Mouse (Mus musculus) spleen, adult 2 months (tissue): Measurements from ENCODE around the gene Rffl. TPM values are rescaled to one million over a fixed set of nuclear protein-coding genes. Genes with fewer than 3 reads are reported as not detected.

Experiments
- DNase-seq, 2 experiments: peaks; one replicate each; pipeline versions ENCODE4 v3.0.0 to v3.0.0-alpha.2; 2012 to 2021; ENCODE audit warnings: low spot score in 2 of 2, low read depth in 1 of 2
- H3K27ac ChIP-seq: fragments of 200-500 bp; 2 replicates; pipeline ENCODE4 v1.5.1; 2012; ENCODE audit warnings: low read length, inconsistent platforms; ENCODE audit not compliant: insufficient read depth
- H3K27me3 ChIP-seq: fragments of 200-500 bp; 2 replicates; pipeline ENCODE4 v1.6.1; 2012; ENCODE audit warnings: mild to moderate bottlenecking, moderate library complexity, low read length, inconsistent platforms; ENCODE audit not compliant: control insufficient read depth, insufficient read depth
- H3K36me3 ChIP-seq: fragments of 200-500 bp; 2 replicates; pipeline ENCODE4 v1.6.1; 2012; ENCODE audit warnings: mild to moderate bottlenecking, low read length, inconsistent platforms; ENCODE audit not compliant: control insufficient read depth, insufficient read depth
- H3K4me1 ChIP-seq: fragments of 200-500 bp; 2 replicates; pipeline ENCODE4 v1.6.1; 2011; ENCODE audit warnings: inconsistent platforms; ENCODE audit not compliant: control insufficient read depth, insufficient read depth, insufficient read length
- H3K4me3 ChIP-seq: fragments of 200-500 bp; 2 replicates; pipeline ENCODE4 v1.5.1; 2011; ENCODE audit warnings: mild to moderate bottlenecking, inconsistent platforms; ENCODE audit not compliant: insufficient read depth, insufficient read length; ENCODE audit errors: extremely low read depth
- CTCF ChIP-seq: fragments of 200-500 bp; IDR thresholded peaks from 2 replicates; pipeline ENCODE4 v1.5.1; 2011; ENCODE audit warnings: mild to moderate bottlenecking, inconsistent platforms; ENCODE audit not compliant: insufficient read depth, insufficient read length, insufficient replicate concordance; ENCODE audit errors: extremely low read depth
- POLR2A ChIP-seq: fragments of 200-500 bp; IDR thresholded peaks from 2 replicates; pipeline ENCODE4 v1.6.1; 2011; ENCODE audit warnings: low read depth, low read length, inconsistent platforms
- WGBS: fragments of 180-500 bp; shearing (Covaris S2); methylation state at CpG from one replicate; pipeline ENCODE4 v1.1.7; 2018; 5-methylcytosine and 5-hydroxymethylcytosine counted together
- polyA plus RNA-seq: library from polyadenylated mRNA; depleted of rRNA; stranded (reverse); fragments of >200 nt; gene quantifications from 2 replicates; pipeline ENCODE4 v1.2.3, GENCODE M21; 2012; rRNA removed

Gene Rffl
- polyA plus RNA-seq, 1 experiment = 13.3 TPM

DNA sequence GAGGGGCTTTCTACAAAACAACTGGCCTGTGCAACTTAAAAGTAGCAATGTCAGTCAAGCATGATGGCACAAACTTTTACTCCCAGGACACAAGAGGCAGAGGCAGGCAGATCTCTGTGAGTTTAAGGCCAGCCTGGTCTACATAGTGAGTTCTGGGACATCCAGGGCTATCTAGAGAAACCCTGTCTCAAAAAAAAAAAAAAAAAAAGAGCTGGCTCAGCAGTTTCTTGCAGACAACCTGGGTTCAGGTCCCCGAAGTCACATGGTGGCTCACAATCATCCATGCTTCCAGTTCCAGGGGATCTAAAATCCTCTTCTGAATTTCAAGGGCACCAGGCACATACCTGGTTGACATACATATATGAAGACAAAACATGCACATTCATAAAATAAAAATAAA lies 115.1 kb downstream of the Rffl start:
- no peak for DNase-seq
- H3K4me1 ChIP-seq = no peaks in the 10 kb centered on the region
- H3K4me3 ChIP-seq = no peak overlapping the region
- H3K36me3 ChIP-seq = no peaks in the 10 kb centered on the region
- no peaks in the 10 kb centered on the region for H3K27me3 ChIP-seq
- 79% methylated on average over 1 of the region's 1 CpGs for WGBS
- TF ChIP-seq POLR2A = no peak
- TF ChIP-seq CTCF = no peak
- no peak overlapping the region for H3K27ac ChIP-seq

Other genes starting within 250 kb of the Rffl start
- gene Cct6b, start 106.9 kb downstream of the Rffl start, polyA plus RNA-seq = 0.07 and 0.09 TPM in 2 replicates
- 5.1 and 5.7 TPM in 2 replicates for gene Zfp830, start 106.9 kb downstream of the Rffl start, polyA plus RNA-seq
- gene Lig3, start 90.1 kb downstream of the Rffl start, polyA plus RNA-seq = 5.9 and 6.4 TPM in 2 replicates
- gene Rad51d, start 19.4 kb upstream of the Rffl start, polyA plus RNA-seq = 10.9 and 11.8 TPM in 2 replicates
- gene Fndc8, start 20.9 kb upstream of the Rffl start, polyA plus RNA-seq = 0.06 and 0.07 TPM in 2 replicates
- gene Nle1, start 37.2 kb upstream of the Rffl start, polyA plus RNA-seq = 53.5 and 61.3 TPM in 2 replicates
- gene Unc45b, start 39.3 kb upstream of the Rffl start, polyA plus RNA-seq = 0.31 and 0.82 TPM in 2 replicates
- 3.1 and 3.4 TPM in 2 replicates for gene Slfn5, start 80.1 kb upstream of the Rffl start, polyA plus RNA-seq
- 1.5 and 1.6 TPM in 2 replicates for gene Slfn9, start 120.6 kb upstream of the Rffl start, polyA plus RNA-seq
- 3.4 and 3.5 TPM in 2 replicates for gene Slfn8, start 149.6 kb upstream of the Rffl start, polyA plus RNA-seq
- gene Slfn2, start 193.9 kb upstream of the Rffl start, polyA plus RNA-seq = 28.7 and 31.8 TPM in 2 replicates
- gene Slfn1, start 245.6 kb upstream of the Rffl start, polyA plus RNA-seq = 11.2 and 12.1 TPM in 2 replicates